Mouse (Mus musculus): ENCODE data around the gene Cfap36.

DNA sequence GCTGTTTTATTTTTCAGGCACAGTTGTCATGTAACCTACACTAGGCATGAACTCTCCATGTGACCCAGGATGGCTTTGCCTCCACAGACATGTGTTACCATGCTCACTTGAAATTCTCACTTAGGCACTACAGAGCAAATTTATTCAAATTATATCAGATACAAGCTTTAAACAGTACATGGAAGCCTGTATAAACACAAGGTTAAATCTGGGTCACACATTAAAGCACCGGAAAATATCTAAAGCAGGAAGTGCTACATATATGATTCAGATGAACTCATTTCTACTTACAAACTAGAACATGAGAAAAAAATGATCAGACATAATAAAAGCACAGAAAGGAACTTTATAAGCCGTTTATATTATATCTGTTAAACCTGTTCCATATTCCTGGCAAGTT lies 22.5 kb downstream of the Cfap36 start:
- TF ChIP-seq POLR2A (IDR thresholded peaks at IDR 0.05; ENCODE audit: extremely low read depth, insufficient read depth, low read length), result no peak
- TF ChIP-seq CTCF (IDR thresholded peaks at IDR 0.05; ENCODE audit: low read depth, low read length), result no peak

All from liver, adult 2 months (tissue).